Mouse (Mus musculus) heart, adult 9 months (tissue): ENCODE data around the gene Abr.

Source experiments
- DNase-seq, 2 experiments: peaks; one replicate each; pipeline ENCODE4 v3.0.0; 2022; ENCODE audit warnings: low spot score in 2 of 2

Gene Abr

DNA sequence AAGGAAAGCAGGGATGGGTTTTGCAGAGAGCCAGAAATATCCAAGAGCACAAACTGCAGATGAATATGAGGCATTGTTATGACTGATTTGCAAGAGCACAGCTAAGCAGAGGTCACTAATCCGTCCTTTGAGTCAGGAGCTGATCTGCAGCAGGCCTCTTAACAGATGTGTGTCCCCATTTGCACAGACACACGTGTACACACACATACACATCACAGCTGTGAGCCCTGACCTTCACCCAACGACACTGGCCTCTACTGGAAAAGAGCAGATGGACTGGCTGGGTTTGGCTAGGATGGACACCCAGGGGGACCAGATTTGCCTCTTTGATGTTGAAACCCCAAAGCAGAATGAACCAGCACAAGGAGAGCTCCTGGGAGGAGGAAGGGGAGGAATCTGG is 52.7 kb downstream of the Abr start:
- no peak for DNase-seq

DNA sequence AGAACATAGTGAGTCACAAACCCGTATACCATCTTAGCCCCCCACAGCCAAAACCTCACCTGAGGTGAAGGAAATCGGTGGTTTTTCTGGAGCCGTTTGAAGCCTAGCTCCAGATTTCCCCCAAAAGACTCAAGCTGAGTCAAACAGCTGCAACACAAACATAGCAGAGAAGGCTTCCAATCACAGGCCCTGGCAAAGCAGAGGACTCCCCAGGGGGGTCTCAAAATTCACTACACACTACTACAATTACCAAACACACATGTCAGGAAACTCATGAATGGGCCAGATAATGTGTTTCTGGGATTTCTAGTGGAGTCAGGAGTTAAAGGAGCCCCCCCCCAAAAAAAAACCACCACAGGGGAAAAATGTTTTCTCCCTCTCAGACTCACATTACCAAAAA is 56.0 kb downstream of the Abr start:
- DNase-seq, result no peak

DNA sequence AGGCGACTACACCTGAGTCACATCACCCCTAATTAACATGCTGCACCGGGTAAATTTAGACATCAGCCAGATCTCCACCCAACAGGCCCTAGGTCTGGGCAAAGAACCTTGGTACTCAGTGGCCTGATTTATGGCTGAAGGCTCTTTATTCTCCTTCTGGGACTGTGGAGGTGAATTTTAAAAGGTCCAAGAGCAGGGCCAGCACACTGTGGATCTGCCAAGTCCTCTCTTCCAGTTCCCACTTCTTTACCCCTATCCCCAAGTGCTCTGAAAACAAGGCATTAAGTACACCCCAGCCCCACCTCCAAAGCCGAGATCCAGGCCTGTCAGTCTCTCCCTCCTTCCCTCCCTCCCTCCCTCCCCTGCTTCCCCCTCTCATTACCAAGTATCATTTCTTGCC is 59.5 kb downstream of the Abr start:
- DNase-seq, result no peak

DNA sequence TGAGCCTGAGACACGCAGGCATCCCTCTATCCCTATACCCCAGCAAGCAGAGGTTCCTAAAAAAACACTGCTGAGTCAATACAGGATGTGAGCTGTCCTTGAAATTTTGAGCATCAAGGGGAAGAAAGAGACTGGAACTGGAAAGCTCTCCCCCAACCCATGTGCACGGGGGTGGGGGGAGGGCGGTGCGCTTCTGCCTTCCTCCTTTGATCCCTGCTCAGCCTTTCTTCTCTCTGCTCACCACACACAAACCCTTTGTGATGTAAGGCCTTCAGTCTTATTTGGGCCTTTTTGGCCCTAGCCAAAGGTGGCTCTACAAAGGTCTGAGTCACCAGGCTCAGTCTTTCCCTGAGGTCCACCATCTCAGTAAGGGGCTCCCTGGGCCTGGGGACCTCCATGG is 59.9 kb downstream of the Abr start:
- no peak for DNase-seq

DNA sequence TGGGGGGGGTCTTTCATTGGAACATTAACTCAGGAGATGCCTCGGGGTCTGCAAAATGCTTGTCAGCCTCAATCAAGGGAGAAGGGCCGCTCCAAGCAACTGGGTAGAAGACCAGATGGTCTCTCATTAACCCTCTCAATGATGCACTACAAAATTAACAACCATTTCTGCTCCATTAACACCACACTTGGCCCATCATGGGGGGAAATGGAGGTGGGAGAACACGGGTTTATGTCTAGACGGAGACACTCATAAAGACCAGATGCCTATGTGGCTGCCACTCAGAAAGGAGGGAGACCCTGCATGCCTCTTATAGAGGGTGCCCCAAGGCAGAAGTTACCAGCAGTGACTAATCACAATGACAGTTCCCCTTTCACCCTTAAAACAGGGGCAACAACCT is 64.3 kb downstream of the Abr start:
- DNase-seq, result no peak

DNA sequence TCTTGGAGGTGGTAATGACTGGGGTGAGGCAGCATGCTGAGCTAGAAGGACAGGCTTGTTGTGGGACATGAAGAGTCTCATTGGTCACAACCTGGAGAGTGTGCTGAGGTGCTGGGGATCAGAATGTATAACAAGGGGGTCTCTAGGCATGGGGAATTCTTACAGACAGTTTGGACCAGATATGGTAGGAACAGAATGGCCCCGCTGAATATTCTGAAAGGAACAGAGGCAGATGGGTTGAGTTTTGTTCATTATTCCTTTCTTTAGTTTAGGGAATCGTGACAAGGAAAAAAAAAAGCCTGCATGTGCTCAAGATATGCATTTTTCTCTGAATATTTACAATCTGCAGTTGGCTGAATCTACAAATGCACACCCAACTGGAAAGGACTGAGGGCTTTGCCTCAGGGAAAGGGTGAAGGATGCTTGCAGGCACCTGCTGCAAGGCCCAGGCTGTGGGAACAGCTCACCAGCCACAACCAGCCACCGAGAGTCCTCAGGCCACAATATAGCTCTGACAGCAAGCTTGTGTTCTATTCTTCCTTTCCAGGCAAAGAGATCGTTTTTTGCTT is 73.9 kb downstream of the Abr start:
- no peak for DNase-seq

DNA sequence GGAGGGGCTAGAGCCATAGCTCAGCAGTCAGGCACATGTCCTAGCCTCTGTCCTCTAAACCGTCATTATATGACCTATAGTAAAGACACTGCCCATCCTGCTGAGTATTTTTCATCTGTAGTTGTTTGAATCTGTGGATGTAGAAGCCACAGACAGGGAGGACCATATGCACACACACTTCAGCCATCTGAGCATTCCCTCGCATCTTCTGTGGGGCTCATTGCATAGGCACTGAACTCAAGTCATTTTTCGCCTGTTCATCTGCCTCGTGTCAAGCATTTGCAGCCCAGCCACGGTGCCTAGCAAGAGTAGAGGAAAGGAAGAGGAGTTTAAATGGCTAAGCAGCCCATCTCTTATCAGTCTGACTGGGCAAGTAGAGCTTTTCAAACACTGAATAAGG is 74.7 kb downstream of the Abr start:
- no peak for DNase-seq

DNA sequence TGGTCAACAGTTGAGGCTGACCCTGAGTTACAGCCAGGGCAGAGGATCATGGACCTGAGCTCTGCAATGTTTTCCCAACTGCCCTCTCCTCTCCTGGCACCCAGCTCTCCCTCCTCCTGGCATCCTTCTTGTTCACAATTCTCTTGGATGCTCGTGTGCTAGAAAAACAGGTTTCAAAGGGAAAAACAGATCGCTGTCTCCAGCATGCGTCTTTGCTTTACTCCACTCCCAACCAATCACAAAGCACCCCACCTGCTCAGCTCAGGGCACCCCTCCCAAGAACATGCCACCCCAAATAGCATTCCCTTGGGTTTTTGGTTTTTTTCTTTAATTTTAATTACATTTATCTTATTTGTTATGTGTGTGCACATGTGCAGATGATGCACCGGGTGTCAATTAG is 75.7 kb downstream of the Abr start:
- DNase-seq, result no peak

DNA sequence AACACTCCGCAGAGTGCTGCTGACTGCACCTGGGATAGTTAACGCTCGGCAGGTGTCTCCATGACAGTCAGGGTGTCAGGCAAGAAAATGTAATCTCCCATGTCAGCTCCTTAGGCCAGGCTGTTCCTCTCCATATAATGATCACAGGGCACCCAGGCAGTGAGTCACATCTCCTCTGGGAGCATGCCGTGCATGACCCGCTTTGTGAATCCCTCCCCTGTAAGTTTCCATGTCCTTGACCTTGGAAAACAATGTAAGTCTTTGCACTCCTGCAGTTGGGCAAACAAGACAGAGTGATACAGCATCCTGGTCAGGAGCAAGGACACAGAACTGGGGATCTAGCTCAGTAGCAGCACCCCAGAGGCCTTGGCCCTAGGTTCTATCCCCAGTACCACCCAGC is 78.8 kb downstream of the Abr start:
- DNase-seq, result no peak

DNA sequence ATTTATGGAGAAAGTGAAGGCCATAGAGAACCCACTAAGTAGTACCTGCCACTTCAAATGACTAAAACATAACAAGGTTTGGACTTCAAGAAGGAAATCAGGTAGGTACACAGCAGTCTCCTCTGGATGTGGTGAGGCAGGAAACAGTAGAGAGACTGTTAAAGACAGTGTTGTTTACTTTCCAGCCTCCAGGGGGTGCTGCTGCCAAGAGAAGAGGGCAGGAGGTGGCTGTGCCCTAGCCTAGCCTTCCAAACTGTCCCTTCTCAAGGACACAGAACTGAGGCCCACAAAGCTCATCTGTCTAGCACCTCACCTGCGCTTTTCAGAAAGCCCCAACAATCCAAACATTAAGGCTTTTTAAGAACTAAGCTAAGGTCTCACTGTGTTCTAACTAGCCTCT is 81.1 kb downstream of the Abr start:
- peak in 1 of 2 experiments; percentile 46 for DNase-seq

DNA sequence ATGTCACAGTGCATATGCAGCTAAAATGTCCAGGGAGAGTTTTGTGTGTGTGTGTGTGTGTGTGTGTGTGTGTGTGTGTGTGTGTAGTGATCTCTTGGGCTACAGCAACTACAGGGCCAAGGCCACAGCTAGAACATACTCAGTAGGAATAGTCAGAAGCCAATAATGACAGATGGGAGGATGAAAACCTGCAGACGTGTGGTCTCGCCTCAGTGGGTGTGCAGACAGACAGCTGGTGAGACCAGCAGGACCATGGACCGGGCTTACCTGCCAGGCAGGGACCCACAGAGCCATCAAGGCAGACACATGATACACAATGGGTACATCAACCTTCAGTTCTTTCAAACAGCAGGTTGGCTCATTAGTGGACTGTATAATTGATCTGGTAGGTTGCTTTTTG is 84.7 kb downstream of the Abr start:
- no peak for DNase-seq

DNA sequence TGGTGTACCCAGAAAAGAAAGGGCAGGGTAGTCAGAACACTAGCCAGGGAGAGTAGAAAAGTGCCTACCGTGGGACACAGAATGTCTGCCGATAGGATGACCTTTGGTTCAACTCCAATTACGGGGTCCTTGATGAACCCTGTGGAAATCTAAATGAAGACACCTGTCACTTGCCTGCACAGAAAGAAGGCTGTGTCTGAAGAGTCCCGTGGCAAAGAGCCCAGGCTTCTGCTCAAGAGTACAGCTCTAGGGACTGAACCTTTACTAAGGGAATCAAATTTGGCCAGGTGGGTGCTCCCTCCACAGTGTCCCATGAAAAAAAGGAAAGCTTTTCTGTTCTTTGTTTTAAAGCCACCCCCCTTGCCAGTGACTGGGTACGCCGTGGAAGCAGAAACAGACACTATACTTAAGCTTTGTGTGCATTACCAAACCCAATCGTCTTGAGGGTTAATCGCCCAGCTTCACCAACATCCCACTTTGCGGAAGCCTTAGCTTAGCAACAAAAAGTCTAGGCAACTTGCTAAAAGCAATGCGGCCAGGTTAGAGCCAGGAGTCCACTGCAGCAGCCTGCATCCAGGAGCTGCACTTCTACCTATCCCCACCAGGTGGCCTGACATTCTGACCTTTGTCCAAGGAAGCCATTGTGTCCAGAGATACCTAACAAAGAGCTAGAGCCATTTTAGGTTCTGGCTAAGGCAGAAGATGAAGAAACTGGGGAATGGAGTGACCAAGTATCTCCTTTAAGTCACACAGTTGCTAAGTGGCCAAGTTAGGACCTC is 85.3 kb downstream of the Abr start:
- no peak for DNase-seq

DNA sequence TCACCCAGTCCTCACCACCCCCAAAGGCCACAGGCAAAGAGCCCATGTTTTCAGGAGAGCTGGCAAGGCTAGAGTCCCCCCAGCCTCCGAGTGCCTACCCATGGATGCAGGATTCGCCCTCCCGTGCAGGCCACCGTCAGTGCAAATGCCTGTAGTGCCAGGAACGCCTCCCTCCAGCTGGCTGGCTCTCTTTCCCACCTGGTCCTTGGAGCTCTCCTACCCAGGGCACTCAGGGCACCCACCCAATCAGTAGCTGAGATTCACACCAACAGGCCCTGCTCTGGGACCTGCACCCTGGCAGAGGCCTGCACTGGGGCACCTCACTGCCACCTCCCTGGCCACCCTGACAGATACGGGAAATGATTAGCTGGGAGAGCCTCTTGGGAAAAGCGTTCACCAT is 90.1 kb downstream of the Abr start:
- no peak for DNase-seq

DNA sequence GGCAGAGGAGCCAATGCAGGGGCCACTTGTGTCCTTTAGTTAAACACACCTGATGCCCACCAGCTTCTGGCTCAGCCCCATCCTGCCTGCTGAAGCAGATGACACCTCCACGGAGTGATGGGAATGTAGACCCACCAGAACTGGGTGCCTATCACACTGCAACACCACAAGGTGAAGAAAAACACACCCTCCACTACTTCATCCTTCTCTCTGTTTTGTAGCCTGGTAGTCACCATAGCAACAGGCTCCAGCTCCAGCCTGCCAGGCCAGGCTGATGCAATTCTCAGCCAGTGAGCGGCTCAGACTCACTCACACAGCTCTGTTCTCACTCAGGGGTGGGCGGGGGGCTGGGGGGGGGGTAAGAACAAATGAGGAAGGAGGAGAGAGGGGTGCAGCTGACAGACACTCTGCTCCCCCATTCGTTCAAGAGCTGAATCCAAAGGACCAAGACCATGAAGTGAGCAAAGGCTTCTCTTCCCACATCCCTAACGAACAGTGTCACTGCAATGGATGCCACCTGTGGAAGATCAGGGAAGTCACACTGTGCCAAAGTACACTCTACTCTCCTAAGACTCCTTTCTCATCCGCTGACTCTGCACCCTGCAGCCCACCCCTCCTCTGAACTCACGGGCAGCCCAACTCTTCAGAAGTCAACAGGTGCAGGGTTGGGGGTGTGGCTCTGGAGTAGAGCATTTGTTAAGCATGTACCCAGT is 91.0 kb downstream of the Abr start:
- DNase-seq, result no peak

DNA sequence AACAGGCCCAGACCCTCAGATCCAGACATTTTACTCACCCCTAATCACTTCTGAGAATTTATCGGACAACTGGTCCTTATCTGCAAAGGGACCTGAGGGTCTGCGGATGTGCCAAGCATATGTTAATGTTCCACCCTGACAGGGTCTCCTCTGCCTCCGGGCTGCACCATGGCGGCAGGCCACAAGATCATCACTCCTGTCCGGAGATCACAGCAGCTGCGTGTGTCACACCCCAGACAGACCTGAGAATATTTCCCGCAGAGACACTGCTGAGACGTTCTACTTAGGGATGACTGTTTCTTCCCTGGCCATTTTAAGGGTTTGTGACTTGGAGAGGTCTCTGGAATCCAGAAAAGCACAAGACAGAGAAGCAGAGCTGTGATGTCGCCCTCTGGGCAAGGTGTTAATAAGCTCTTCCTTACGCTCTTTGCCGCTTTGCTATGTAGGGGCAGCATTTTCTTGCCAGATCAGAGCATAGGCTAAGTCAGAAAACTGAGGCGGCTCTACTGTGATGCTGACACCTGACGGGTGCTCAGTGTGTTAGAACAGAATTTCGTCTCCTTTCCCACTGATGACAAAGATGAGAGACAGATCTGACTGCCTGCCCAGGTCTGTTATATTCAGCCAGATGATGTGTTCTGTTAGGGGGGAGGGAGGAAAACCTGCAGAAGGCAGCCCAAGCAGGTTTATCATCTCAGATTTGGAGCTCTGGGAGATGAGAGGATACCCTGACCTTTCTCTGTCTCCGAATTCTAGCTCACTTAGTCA is 91.8 kb downstream of the Abr start:
- no peak for DNase-seq

DNA sequence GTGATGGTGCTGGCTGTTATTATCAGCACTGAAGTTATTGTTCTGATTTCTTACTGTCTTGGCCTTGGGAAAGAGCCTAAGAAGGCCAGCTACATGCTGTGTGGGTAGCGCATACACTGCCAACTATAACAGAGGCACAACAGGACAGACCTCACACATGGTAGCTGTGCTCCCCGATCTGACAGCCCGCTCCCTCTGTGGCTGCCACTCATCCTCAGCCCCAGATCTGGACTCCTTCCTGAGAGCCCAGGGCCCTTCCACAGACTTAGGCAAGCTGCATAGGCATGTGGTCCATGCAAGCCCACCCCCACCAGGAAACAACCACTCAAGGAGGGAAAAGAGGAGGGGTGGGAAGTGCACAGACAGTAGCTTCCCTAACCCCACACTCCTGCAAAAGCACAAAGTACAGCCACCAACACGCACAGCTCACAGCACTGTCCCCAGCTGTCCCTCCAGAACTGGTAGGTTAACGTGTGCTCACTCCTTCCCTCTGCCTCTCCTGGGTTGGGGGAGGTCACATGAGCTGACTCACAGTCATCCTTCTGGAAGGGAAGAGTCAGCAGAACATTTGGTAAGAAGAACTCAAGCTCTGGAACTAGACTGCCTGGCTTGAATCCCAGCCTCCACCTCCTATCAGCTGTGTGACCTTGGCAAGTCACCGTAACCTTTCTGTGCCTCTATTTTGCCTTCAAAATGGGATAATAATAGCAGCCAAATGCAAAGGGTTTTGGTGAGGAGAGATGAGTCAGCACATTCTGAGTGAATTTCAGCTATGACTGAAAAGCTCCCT is 92.6 kb downstream of the Abr start:
- peak in 1 of 2 experiments; percentile 51 for DNase-seq

DNA sequence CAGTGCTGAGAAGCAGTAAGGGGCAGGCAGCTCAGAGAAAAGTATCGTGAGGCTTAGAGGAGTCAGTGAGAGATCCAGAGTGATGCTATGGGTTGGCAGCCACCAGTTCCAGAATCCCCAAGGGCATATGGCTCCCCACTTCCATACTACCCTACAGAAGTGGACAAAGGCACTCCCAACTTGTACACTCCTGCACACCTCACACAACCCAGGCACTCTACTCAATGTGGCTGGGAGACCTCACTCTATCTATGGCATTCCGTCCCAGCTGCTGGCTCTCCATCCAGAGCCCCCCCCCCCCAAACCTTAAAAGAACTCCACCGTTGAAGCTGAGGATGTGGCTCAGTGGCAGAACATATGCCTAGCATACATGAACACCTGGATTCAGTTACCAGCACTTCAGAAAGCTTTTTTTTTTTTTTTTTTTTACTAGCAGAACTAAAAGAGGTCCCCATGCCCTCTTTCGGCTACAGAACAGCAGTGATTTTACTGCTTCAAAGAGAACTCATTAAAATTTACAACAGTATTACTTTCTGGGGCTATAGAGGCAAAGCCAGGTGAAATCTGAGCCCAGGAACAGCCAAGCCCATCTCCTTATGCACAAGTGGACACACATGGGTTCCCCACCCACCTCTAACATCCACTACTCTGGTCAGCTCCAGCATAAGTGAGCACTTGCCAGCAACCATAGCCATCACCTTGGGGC is 96.3 kb downstream of the Abr start:
- no peak for DNase-seq

DNA sequence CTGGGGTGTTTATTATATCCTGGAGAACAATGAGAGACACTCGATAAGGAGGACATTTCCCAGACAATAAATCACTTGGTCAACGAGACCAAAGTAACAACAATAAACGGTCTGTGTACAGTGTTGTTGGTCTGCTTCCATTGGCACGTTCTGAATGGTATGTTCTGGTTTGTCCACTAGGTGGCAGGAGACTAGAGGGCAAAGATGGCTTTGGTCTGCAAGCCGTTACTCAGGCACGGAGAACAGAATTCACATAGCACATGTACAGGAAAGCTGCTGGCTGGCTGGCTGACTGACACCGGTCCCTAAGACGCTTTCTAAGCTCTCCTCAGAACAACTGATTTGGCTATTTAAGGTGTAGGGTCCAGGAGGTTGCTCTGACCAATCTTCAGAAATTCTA is 97.2 kb downstream of the Abr start:
- peak; percentile 30 to 55 for DNase-seq

DNA sequence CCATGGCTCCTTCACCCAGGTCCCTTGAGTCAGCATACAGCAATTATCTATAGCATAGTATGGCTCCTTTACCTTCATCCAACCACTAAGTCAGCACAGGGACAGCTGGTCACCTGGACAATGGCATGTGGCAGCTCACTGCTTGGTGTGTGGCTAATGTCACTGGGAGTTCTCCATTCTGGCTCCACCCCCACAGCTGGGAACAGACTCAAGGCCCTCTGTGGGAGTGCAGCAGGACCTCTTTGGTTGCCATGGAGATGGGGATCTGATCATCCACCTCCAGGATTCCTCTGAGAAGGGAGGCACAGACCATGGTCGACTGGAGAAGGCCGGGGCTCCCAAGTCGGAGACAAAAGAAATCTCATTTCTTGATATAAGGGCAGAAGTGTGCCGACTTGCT is 98.8 kb downstream of the Abr start:
- DNase-seq, result no peak

DNA sequence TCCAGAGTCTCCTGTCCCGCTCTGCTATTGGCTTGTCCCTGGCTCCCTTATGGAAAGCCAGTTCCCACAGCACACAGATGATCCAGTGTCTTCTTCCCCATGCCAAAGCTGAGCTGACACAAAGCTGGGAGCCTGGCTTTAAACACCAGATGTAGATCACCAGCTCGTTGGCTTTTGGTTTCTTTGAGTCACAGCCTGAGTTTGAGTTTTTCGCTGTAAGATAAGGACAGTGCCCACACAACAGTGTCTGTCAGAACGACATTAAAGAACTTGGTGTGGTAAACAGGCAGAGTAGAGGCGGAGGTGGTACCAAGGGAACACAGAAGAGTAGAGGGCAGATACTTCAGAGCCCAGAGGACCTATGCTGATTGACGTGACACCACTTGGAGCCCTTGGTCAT is 101.2 kb downstream of the Abr start:
- DNase-seq, result no peak

DNA sequence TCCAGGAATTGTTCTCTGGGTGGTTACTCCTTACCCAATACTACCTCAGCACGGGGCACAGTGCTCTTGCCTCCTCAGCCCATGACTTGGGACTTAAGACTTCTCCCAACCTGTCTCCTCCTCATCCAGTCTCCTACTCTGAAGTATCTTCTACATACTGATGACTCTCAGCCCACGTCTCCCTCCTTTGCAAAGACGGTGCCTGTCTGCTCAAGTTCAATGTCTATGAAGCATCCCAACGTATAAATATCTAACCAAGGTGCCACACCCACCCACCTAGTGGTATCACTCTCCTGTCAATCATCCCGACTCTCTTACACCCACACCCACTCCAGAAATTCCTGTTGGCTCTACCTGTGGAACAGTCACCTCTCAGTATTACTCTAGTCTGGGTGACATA is 103.5 kb downstream of the Abr start:
- DNase-seq, result no peak
